Mouse (Mus musculus) G1E (cell line): Measurements from ENCODE around the gene Eif4h. TPM values are rescaled to one million over a fixed set of nuclear protein-coding genes. Genes with fewer than 3 reads are reported as not detected.
A peak's percentile ranks its signal among the peaks of the same experiment; 100 is the strongest.

ENCODE experiments used
- ATAC-seq: 2 replicates; pipeline ENCODE4 v1.8.0; 2016; ENCODE audit warnings: mild to moderate bottlenecking; ENCODE audit not compliant: insufficient number of reproducible peaks, poor library complexity, low FRiP score, severe bottlenecking; ENCODE audit errors: extremely low read depth
- DNase-seq: peaks from one replicate; pipeline ENCODE4 v3.0.0; 2012; ENCODE audit warnings: low spot score
- H3K27me3 ChIP-seq: 2 replicates; pipeline ENCODE4 v1.6.1; 2012; ENCODE audit warnings: mild to moderate bottlenecking, low read length, inconsistent platforms; ENCODE audit not compliant: insufficient read depth
- H3K36me3 ChIP-seq: replicated peaks from 2 replicates; pipeline ENCODE3; 2012; ENCODE audit warnings: mild to moderate bottlenecking, inconsistent platforms
- H3K4me1 ChIP-seq: 2 replicates; pipeline ENCODE4 v1.6.1; 2012; ENCODE audit warnings: low read depth, low read length, inconsistent platforms, mixed read lengths; ENCODE audit not compliant: insufficient read depth
- H3K4me3 ChIP-seq: 2 replicates; pipeline ENCODE4 v1.5.1; 2012; ENCODE audit warnings: low read depth, mild to moderate bottlenecking, inconsistent platforms, low read length, moderate library complexity, mixed read lengths
- H3K9me3 ChIP-seq: replicated peaks from 2 replicates; pipeline ENCODE4 v1.6.1; 2012; ENCODE audit warnings: inconsistent platforms
- CTCF ChIP-seq: IDR thresholded peaks from 2 replicates; pipeline ENCODE4 v1.5.1; 2012; ENCODE audit warnings: low read depth, low read length, inconsistent platforms, mixed read lengths
- GATA1 ChIP-seq: IDR thresholded peaks from 2 replicates; pipeline ENCODE4 v1.6.1; 2012; ENCODE audit warnings: borderline replicate concordance, low read length, inconsistent platforms, mixed read lengths
- GATA2 ChIP-seq: IDR thresholded peaks from 2 replicates; pipeline ENCODE4 v1.6.1; 2012; ENCODE audit warnings: low read depth, low read length, inconsistent platforms, borderline replicate concordance
- POLR2AphosphoS5 ChIP-seq: IDR thresholded peaks from 2 replicates; pipeline ENCODE4 v1.6.1; 2012; ENCODE audit warnings: low read depth, low read length, inconsistent platforms; ENCODE audit not compliant: insufficient replicate concordance
- TAL1 ChIP-seq: conservative IDR thresholded peaks from 2 replicates; pipeline ENCODE4 v1.6.1; 2012; ENCODE audit warnings: low read depth, low read length, inconsistent platforms, mixed read lengths
- polyA plus RNA-seq: library from polyadenylated mRNA; stranded (reverse); fragments of >175 nt; gene quantifications from 2 replicates; pipeline ENCODE4 v1.2.3, GENCODE M21; 2012
- total RNA-seq, 2 experiments: library from RNA; stranded (forward) in 1 of 2; stranded (reverse) in 1 of 2; fragments of 200-1000 nt in 1 of 2; fragments of >200 nt in 1 of 2; fragmentation: Nextera tagmentation in 1 of 2; gene quantifications; 2 replicates each; pipeline ENCODE4 v1.2.3; 2014 to 2017

Eif4h gene
- total and polyA plus RNA-seq, 3 experiments: 258 to 375 (median 367) TPM

DNA sequence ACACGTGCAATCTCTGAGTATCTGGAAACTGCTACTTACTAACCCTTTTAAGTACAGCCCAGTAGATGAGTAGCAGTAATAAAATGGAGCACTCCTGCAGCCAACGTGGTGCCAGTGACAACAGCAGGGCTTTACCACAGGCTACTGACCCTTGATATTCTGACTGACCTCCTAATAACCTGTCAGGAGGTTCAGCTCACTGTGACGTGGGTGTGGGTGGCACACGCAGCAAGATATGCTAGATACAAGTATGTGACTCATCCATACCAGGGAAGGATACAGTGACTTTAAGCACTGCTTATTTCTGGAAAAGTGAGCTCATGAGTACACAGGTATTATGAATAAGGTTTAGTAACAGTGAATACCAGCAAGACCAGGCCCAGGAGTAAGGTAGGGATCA is 9.8 kb downstream of the Eif4h start:
- TF ChIP-seq TAL1 (no peak), GATA1 (no peak), POLR2AphosphoS5 (no peak), CTCF (no peak), GATA2 (no peak)
- no peaks in the 10 kb centered on the region for H3K27me3 ChIP-seq
- H3K36me3 ChIP-seq: peaks cover 99% of the 10 kb centered on the region
- no peaks in the 10 kb centered on the region for H3K9me3 ChIP-seq
- H3K4me1 ChIP-seq: peaks cover 64% of the 10 kb centered on the region
- DNase-seq (no peak), ATAC-seq (no peak)
- H3K4me3 ChIP-seq: no peak overlapping the region

DNA sequence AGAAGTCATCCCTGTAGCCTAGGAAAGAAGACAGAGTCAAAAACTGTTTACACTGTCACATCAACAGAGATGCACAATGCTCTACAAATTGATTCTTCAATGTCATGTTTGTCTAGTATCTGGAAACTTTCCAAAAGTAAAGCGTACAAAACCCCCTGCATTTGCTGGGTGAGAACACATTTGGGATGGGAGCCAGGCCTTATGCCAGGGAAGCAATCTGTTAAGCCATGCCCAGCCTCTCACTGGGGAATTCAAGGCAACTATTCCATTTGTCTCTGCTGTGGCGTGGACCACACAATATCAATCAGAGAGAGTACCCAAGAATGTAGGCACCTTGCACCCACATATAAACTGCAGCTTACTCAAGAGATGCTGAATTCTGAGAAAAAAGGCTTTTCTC is 17.2 kb downstream of the Eif4h start:
- peaks cover 100% of the 10 kb centered on the region for H3K36me3 ChIP-seq

DNA sequence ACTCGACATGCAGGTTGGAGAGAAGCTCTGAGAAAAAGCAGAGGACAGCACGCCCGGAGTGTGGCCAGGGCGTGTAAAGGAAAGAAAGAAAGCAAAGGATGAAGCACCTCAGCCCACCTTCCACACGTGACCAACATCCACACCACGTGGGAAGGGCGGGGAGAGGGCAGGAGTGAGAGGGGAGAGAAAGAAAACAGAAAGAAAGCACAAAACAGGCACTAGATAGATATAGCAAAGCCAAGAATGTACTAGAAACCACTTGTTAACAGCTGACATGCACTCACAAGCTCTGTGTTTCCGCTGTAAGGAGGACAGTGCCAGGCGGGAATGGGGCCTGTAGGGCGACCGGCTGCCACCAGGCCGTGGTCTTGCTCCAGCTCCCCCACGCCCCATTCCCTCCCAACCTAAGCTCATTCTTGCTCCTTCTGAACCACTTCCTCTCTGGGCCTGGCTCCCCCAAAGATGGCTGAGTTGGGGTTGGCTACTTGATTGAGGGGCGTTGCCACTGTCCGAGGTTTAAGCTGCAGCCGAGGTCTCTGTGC is 18.1 kb downstream of the Eif4h start:
- H3K4me1 ChIP-seq: peaks cover 24% of the 10 kb centered on the region
- TF ChIP-seq GATA2 (no peak), POLR2AphosphoS5 (no peak), GATA1 (no peak), CTCF (no peak), TAL1 (no peak)
- H3K36me3 ChIP-seq: peaks cover 97% of the 10 kb centered on the region
- DNase-seq (no peak), ATAC-seq (no peak)
- H3K9me3 ChIP-seq: no peaks in the 10 kb centered on the region
- no peak overlapping the region for H3K4me3 ChIP-seq
- H3K27me3 ChIP-seq: no peaks in the 10 kb centered on the region; the same call in 1 of the 2 replicates

More for the DNA sequence above, 17.2 kb downstream of the Eif4h start:
- no peak overlapping the region for H3K4me3 ChIP-seq
- no peaks in the 10 kb centered on the region; the same call in 1 of the 2 replicates for H3K27me3 ChIP-seq
- H3K4me1 ChIP-seq: peaks cover 28% of the 10 kb centered on the region
- DNase-seq (no peak), ATAC-seq (no peak)
- TF ChIP-seq GATA2 (no peak), TAL1 (no peak), GATA1 (no peak), CTCF (no peak), POLR2AphosphoS5 (no peak)
- H3K9me3 ChIP-seq: no peaks in the 10 kb centered on the region

DNA sequence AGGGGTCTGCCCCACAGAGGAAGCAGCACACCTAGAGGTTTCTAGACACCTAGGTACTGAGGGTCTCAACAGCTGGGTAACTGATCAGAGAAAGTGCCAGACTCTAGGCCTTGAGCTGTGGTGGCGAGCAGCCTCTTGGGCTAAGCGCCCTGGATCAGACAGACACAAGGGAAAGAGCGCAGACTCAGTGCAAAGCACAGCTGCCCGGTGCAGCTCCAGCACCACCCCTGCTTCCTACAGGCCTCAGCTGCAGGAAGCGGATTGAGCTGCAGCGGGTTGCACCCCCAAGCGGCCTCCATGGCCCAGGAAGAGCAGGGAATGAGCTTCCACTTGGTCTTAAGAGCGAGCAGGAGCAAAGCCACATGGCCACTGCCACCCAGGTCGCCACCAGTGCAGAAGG is 18.8 kb downstream of the Eif4h start:
- no peak overlapping the region for H3K4me3 ChIP-seq
- DNase-seq: no peak
- no peaks in the 10 kb centered on the region; the same call in 1 of the 2 replicates for H3K27me3 ChIP-seq
- peaks cover 25% of the 10 kb centered on the region for H3K4me1 ChIP-seq
- H3K9me3 ChIP-seq: no peaks in the 10 kb centered on the region
- ATAC-seq: no peak
- peaks cover 97% of the 10 kb centered on the region for H3K36me3 ChIP-seq
- TF ChIP-seq POLR2AphosphoS5 (no peak), CTCF (no peak), GATA1 (no peak), TAL1 (no peak), GATA2 (no peak)

- peaks cover 29% of the 10 kb centered on the region for H3K4me1 ChIP-seq
- H3K9me3 ChIP-seq: no peaks in the 10 kb centered on the region
- DNase-seq: peak; percentile 50
- H3K27me3 ChIP-seq: no peaks in the 10 kb centered on the region; the same call in 1 of the 2 replicates
- H3K4me3 ChIP-seq: no peak overlapping the region
- TF ChIP-seq CTCF (peak; percentile 98), GATA2 (no peak)
- peaks cover 84% of the 10 kb centered on the region for H3K36me3 ChIP-seq
- peak; percentile 29; the same call in 1 of the 2 replicates for ATAC-seq
These were observed 22.2 kb downstream of the Eif4h start for GRCm38 (mm10) chr5:134617071-134617470.

- Histone ChIP-seq H3K36me3 (peaks cover 71% of the 10 kb centered on the region), H3K9me3 (no peaks in the 10 kb centered on the region), H3K4me1 (peaks cover 26% of the 10 kb centered on the region), H3K27me3 (no peaks in the 10 kb centered on the region; the same call in 1 of the 2 replicates), H3K4me3 (no peak overlapping the region)
- DNase-seq (no peak), ATAC-seq (no peak)
- no peak for TF ChIP-seq TAL1
- TF ChIP-seq GATA1: no peak
- TF ChIP-seq GATA2: no peak
- no peak for TF ChIP-seq POLR2AphosphoS5
- no peak for TF ChIP-seq CTCF
These were observed 23.5 kb downstream of the Eif4h start for GRCm38 (mm10) chr5:134615780-134616179.
